Mouse (Mus musculus): ENCODE results near the gene Wwc2. TPM values are rescaled to one million over a fixed set of nuclear protein-coding genes. Genes with fewer than 3 reads are reported as not detected.
A peak's percentile ranks its signal among the peaks of the same experiment; 100 is the strongest.

Gene Wwc2
- polyA plus RNA-seq, 1 experiment from 2014 or later, result 11.1 TPM

DNA sequence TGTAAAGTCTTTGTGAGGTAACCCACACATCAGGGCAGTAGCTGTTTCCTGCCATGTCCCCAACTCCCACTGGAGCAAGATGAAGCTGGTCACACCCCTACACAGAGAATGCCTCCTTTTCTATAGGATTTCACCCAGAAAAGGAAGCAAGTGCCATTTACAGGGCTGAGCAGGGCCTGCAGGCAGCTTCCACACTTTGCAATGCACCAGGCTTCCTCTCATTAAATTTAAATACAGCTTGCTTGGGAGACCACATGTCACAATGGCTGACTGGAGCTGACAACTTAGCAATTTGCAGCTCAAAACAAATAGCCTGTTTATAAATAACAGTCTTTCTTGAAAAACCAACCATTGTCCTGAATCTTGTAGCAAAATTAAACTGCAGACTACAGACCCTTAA lies 5.5 kb downstream of the Wwc2 start:
- H3K4me3 ChIP-seq, result no peak overlapping the region
- no peaks in the 10 kb centered on the region for H3K27me3 ChIP-seq (replicated peaks; ENCODE audit: low read depth, poor library complexity, severe bottlenecking)
- no peaks in the 10 kb centered on the region for H3K9me3 ChIP-seq
- peaks cover 64% of the 10 kb centered on the region for H3K4me1 ChIP-seq
- H3K36me3 ChIP-seq (replicated peaks), result peaks cover 3% of the 10 kb centered on the region
- no peak for DNase-seq (ENCODE audit: low spot score)
- peak overlapping the region; percentile 4; the same call in 1 of the 2 replicates for H3K27ac ChIP-seq (replicated peaks)

DNA sequence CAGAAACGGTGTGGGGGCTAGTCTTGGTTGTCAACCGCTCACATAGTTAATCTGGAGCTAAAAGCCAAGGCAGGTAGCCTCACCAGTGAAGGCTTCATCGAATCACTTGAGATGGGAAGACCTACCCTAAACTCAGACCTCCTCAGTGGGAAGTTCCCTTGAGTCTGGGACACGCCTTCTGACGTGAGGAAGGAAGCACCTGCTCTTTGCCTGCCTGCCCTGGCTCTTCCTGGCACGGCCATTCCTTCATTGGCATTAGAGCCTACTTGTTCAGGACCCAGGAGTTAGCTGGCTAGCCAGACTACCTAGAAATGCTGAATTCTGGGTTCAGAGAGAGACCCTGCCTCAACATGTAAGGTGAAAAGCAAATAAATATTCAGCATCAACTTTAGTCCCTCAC lies 9.6 kb downstream of the Wwc2 start:
- Histone ChIP-seq H3K4me1 (peaks cover 24% of the 10 kb centered on the region), H3K4me3 (no peak overlapping the region), H3K9me3 (0 out of 2 replicates have a peak, but pooled peaks cover 2% of the 10 kb centered on the region), H3K36me3 (replicated peaks) (peaks cover 21% of the 10 kb centered on the region), H3K27me3 (replicated peaks; ENCODE audit: low read depth, poor library complexity, severe bottlenecking) (no peaks in the 10 kb centered on the region), H3K27ac (replicated peaks) (no peak overlapping the region)
- no peak for DNase-seq (ENCODE audit: low spot score)
- WGBS, result 88% methylated on average over 6 of the region's 6 CpGs

GRCm38 (mm10) chr8:47979876-47980275 lies 10.8 kb downstream of the Wwc2 start:
- no peak for DNase-seq (ENCODE audit: low spot score)
- Histone ChIP-seq H3K9me3 (0 out of 2 replicates have a peak, but pooled peaks cover 2% of the 10 kb centered on the region), H3K4me1 (peaks cover 16% of the 10 kb centered on the region), H3K4me3 (no peak overlapping the region), H3K36me3 (replicated peaks) (peaks cover 21% of the 10 kb centered on the region), H3K27me3 (replicated peaks; ENCODE audit: low read depth, poor library complexity, severe bottlenecking) (no peaks in the 10 kb centered on the region), H3K27ac (replicated peaks) (no peak overlapping the region)
- 91% methylated on average over 8 of the region's 8 CpGs for WGBS

DNA sequence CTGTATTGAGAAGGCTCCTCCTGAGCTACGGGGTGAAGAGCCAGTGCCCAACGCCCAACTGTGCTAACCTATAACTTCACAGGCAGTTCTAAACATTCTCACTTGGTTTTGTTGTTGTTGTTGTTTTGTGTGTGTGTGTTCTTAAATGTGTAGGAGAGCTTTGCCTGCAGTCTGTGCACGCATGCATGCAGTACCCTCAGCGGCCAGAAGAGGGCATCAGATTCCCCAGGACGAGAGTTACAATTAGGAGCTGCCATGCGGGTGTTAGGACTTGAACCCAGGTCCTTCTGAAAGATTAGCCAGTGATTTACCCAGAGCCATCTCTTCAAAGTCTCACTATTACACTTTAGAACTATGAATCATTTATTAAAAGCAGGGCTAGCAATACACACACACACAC lies 12.0 kb downstream of the Wwc2 start:
- peaks cover 22% of the 10 kb centered on the region for H3K4me1 ChIP-seq
- 0 out of 2 replicates have a peak, but pooled peaks cover 2% of the 10 kb centered on the region for H3K9me3 ChIP-seq
- no peaks in the 10 kb centered on the region for H3K27me3 ChIP-seq (replicated peaks; ENCODE audit: low read depth, poor library complexity, severe bottlenecking)
- WGBS, result 79% methylated on average over 6 of the region's 6 CpGs
- H3K27ac ChIP-seq (replicated peaks), result no peak overlapping the region
- DNase-seq (ENCODE audit: low spot score), result no peak
- no peak overlapping the region for H3K4me3 ChIP-seq
- H3K36me3 ChIP-seq (replicated peaks), result peaks cover 21% of the 10 kb centered on the region

DNA sequence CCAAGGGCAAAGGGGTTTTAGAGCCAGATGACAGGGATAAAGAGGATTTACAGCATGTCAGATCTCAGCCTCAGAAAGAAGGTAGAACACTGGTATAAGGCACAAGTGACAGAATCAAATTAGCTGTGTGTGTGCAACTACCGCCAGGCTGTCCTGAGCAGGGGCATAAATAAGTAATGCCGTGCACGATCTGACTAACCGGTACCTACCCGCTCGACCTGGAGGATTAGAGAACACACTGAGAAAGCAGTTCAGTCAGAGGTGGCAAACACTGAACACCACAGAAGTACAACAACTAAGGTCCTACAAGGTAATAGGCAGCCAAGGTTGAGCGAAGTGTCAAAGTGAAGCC lies 15.8 kb downstream of the Wwc2 start:
- DNase-seq (ENCODE audit: low spot score), result no peak
- Histone ChIP-seq H3K36me3 (replicated peaks) (peaks cover 15% of the 10 kb centered on the region), H3K4me1 (peaks cover 17% of the 10 kb centered on the region), H3K9me3 (0 out of 2 replicates have a peak, but pooled peaks cover 2% of the 10 kb centered on the region), H3K27me3 (replicated peaks; ENCODE audit: low read depth, poor library complexity, severe bottlenecking) (no peaks in the 10 kb centered on the region), H3K27ac (replicated peaks) (peak overlapping the region; percentile 67), H3K4me3 (peak overlapping the region; percentile 54)
- 41% methylated on average over 7 of the region's 7 CpGs for WGBS

GRCm38 (mm10) chr8:47974138-47974962 lies 16.4 kb downstream of the Wwc2 start:
- peak; percentile 74 for DNase-seq (ENCODE audit: low spot score)
- H3K27ac ChIP-seq (replicated peaks), result peak overlapping the region; percentile 67
- H3K27me3 ChIP-seq (replicated peaks; ENCODE audit: low read depth, poor library complexity, severe bottlenecking), result no peaks in the 10 kb centered on the region
- H3K4me1 ChIP-seq, result peaks cover 17% of the 10 kb centered on the region
- 18% methylated on average over 20 of the region's 20 CpGs for WGBS
- 0 out of 2 replicates have a peak, but pooled peaks cover 2% of the 10 kb centered on the region for H3K9me3 ChIP-seq
- peak overlapping the region; percentile 54 for H3K4me3 ChIP-seq
- peaks cover 9% of the 10 kb centered on the region for H3K36me3 ChIP-seq (replicated peaks)

GRCm38 (mm10) chr8:47971121-47971520 lies 19.6 kb downstream of the Wwc2 start:
- Histone ChIP-seq H3K4me1 (peaks cover 27% of the 10 kb centered on the region), H3K27me3 (replicated peaks; ENCODE audit: low read depth, poor library complexity, severe bottlenecking) (no peaks in the 10 kb centered on the region), H3K9me3 (no peaks in the 10 kb centered on the region), H3K36me3 (replicated peaks) (peaks cover 6% of the 10 kb centered on the region; the same call in 1 of the 2 replicates), H3K4me3 (no peak overlapping the region), H3K27ac (replicated peaks) (no peak overlapping the region)
- DNase-seq (ENCODE audit: low spot score), result no peak
- WGBS, result 88% methylated on average over 2 of the region's 2 CpGs

- 89% methylated on average over 5 of the region's 5 CpGs for WGBS
- peaks cover 6% of the 10 kb centered on the region; the same call in 1 of the 2 replicates for H3K36me3 ChIP-seq (replicated peaks)
- H3K4me3 ChIP-seq, result no peak overlapping the region
- no peak for DNase-seq (ENCODE audit: low spot score)
- H3K4me1 ChIP-seq, result peaks cover 27% of the 10 kb centered on the region
- no peaks in the 10 kb centered on the region for H3K9me3 ChIP-seq
- H3K27me3 ChIP-seq (replicated peaks; ENCODE audit: low read depth, poor library complexity, severe bottlenecking), result no peaks in the 10 kb centered on the region
- H3K27ac ChIP-seq (replicated peaks), result no peak overlapping the region
Observed at GRCm38 (mm10) chr8:47970576-47970975, 20.1 kb downstream of the Wwc2 start.

DNA sequence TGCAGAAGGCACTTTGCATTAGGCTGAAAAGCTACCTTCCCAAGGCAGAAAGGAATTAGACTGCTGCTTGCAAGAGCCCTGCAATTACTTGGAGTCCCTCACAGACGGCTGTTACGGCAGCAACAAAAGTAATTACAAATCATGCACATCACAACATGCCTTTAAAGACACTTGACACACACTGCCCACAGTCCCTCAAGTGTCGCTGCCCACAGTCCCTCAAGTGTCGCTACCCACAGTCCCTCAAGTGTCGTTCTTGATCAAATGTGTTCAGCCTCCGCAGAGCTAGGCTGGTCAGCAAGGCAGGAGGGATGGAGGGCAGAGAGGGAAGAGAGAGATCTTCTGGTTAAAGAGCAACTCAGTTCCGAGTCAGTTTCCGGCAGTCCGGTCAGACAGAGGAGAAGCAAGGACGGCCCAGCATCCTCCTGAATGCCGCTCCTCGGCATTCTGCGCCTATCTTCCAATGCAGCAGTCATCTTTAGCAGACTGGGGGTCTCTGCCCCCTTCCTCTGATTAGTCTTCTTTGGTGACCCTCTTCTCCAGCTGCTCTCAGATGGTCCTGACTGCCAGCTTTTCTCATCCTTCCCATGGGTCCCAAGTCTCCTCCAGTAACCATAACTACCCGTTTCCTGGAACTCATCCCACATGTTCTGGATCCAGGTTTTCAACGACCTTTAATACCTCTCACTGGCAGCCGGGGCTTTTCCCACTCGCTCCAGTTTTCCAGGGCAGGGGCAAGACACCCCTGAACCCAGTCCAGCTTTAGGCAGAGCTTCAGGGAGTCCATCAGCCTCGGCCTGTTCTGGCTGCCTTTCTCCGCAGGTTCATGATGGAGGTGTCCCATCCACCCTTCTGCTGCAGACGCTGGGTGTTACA lies 23.4 kb downstream of the Wwc2 start:
- Histone ChIP-seq H3K4me1 (peaks cover 21% of the 10 kb centered on the region), H3K36me3 (replicated peaks) (peaks cover 10% of the 10 kb centered on the region), H3K9me3 (no peaks in the 10 kb centered on the region), H3K27ac (replicated peaks) (peak overlapping the region; percentile 19; the same call in 1 of the 2 replicates), H3K27me3 (replicated peaks; ENCODE audit: low read depth, poor library complexity, severe bottlenecking) (no peaks in the 10 kb centered on the region), H3K4me3 (no peak overlapping the region)
- WGBS, result 72% methylated on average over 20 of the region's 20 CpGs
- no peak for DNase-seq (ENCODE audit: low spot score)

GRCm38 (mm10) chr8:47962484-47962883 lies 28.2 kb downstream of the Wwc2 start:
- Histone ChIP-seq H3K9me3 (no peaks in the 10 kb centered on the region), H3K27ac (replicated peaks) (no peak overlapping the region), H3K36me3 (replicated peaks) (peaks cover 4% of the 10 kb centered on the region; the same call in 1 of the 2 replicates), H3K4me3 (no peak overlapping the region), H3K27me3 (replicated peaks; ENCODE audit: low read depth, poor library complexity, severe bottlenecking) (no peaks in the 10 kb centered on the region), H3K4me1 (peaks cover 20% of the 10 kb centered on the region)
- DNase-seq (ENCODE audit: low spot score), result no peak
- 79% methylated on average over 4 of the region's 4 CpGs for WGBS

- H3K36me3 ChIP-seq (replicated peaks), result peaks cover 4% of the 10 kb centered on the region; the same call in 1 of the 2 replicates
- H3K4me3 ChIP-seq, result no peak overlapping the region
- H3K9me3 ChIP-seq, result no peaks in the 10 kb centered on the region
- no peaks in the 10 kb centered on the region for H3K27me3 ChIP-seq (replicated peaks; ENCODE audit: low read depth, poor library complexity, severe bottlenecking)
- DNase-seq (ENCODE audit: low spot score), result no peak
- WGBS, result 90% methylated on average over 6 of the region's 6 CpGs
- H3K4me1 ChIP-seq, result peaks cover 16% of the 10 kb centered on the region
- no peak overlapping the region for H3K27ac ChIP-seq (replicated peaks)
Observed at GRCm38 (mm10) chr8:47962005-47962404, 28.7 kb downstream of the Wwc2 start.

- H3K27me3 ChIP-seq (replicated peaks; ENCODE audit: low read depth, poor library complexity, severe bottlenecking), result no peaks in the 10 kb centered on the region
- H3K36me3 ChIP-seq (replicated peaks), result no peaks in the 10 kb centered on the region; the same call in 1 of the 2 replicates
- WGBS, result 93% methylated on average over 4 of the region's 4 CpGs
- no peaks in the 10 kb centered on the region for H3K9me3 ChIP-seq
- H3K4me3 ChIP-seq, result no peak overlapping the region
- DNase-seq (ENCODE audit: low spot score), result no peak
- H3K27ac ChIP-seq (replicated peaks), result no peak overlapping the region
- peaks cover 8% of the 10 kb centered on the region; the same call in 1 of the 2 replicates for H3K4me1 ChIP-seq
Observed at GRCm38 (mm10) chr8:47957560-47957959, 33.2 kb downstream of the Wwc2 start.
